Mouse (Mus musculus) embryonic fibroblast, embryonic 13.5 days (primary cell): Measurements from ENCODE around the gene Cyp2e1.

Experiments
- CTCF ChIP-seq: IDR thresholded peaks from 2 replicates; pipeline ENCODE4 v1.5.1; 2011; ENCODE audit warnings: mild to moderate bottlenecking, control low read depth, low read length, moderate library complexity, borderline replicate concordance; ENCODE audit not compliant: insufficient read depth
- POLR2A ChIP-seq: IDR thresholded peaks from 2 replicates; pipeline ENCODE4 v1.6.1; 2011; ENCODE audit warnings: low read depth, mild to moderate bottlenecking, control low read depth, low read length, moderate library complexity

DNA sequence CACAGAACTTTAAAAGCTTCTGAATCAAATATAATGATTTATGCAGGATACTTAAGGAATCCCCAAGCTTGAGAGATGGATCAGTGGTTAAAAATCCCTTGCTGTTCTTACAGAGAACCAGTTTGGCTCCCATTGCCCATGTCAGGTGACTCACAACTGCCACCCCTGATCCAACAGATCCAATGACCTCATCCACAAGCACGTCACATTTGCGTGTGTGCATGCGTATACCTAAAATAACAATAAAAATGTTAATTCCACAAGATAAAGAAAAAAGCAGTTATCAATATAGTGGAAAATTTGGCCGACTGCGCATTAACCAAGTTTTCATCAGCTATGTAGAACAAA lies 57.7 kb downstream of the Cyp2e1 start:
- TF ChIP-seq POLR2A = no peak
- TF ChIP-seq CTCF = no peak
